Mouse (Mus musculus): ENCODE measurements around the gene Zfp870. TPM values are rescaled to one million over a fixed set of nuclear protein-coding genes. Genes with fewer than 3 reads are reported as not detected.
A peak's percentile ranks its signal among the peaks of the same experiment; 100 is the strongest.

The Zfp870 gene
- total RNA-seq (2014; fragmentation: Nextera tagmentation) (2.3 and 6.2 TPM in 2 replicates), total RNA-seq (2017) (2.5 and 5.9 TPM in 2 replicates)

DNA sequence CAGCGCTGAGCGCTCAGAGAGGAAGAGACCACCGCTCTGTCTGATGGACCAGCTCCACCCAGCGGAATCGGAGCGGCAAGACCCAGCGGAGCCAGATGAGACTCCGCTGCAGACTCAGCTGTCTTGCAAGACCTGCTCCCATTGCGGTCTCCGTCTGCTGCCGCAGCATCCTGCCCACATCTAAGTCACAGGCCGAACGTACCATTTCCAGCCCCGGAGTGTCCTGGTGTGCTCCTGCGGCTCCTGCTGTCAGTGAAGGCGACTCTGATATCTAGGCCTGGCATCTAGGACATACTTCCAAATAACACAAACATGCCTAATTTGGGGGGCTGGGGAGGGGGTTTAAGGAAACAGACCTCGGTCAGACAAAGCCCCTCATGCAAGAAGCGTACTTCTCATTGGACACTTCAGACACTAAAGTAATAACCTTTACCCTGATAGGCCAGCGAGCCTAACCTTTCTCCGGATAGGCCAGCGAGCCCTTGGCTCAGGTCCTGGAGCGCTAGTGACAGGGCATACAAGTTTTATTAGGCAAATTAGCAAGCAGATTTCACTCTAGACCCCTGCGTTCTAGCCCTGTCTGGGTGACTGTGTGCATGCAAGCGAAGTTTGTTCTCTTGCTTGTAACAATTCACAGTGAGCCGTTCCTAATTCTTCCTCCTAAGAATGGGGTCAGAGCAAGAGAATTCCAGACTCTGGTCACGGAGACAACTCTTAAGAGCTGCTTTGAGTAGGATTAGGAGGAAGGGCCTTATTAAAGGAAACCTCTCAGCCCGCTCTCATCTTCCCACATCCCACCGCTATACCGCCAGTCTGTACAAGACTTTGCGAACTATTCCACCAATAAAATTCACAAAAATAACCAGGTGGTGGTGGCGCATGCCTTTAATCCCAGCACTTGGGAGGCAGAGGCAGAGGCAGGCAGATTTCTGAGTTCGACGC is at the start of gene Zfp870:
Gene Zfp870, minus strand, starts transcription at position 404 of the 942 bp plus-strand sequence.
- peak; percentile 98 for ATAC-seq (replicated peaks; ENCODE audit: poor library complexity, severe bottlenecking)

- no peak for ATAC-seq (replicated peaks; ENCODE audit: poor library complexity, severe bottlenecking)
Observed at GRCm38 (mm10) chr17:32939831-32940230, 48.4 kb upstream of the Zfp870 start.

GRCm38 (mm10) chr17:32927803-32928202 is 36.4 kb upstream of the Zfp870 start:
- no peak for ATAC-seq (replicated peaks; ENCODE audit: poor library complexity, severe bottlenecking)

- peak; percentile 86 for ATAC-seq (replicated peaks; ENCODE audit: poor library complexity, severe bottlenecking)
Observed at GRCm38 (mm10) chr17:32924658-32925312, 33.3 kb upstream of the Zfp870 start.

DNA sequence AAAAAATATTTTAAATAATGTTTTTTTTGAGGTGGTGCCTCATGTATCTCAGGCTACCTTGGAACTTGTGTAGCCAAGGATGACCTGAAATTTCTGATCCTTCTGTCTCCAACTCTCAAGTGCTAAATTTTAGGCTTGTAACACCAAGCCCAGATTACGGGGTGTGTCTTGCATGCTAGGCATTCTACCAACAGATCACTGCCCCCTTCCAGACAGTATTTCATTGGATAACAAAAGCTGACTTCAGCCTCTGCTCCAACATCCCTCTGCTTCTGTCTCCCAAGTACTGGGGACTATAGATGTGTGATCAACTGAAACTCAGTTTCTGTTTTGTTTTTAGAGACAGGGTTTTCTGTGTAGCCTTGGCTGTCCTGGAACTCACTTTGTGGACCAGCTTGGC is 32.2 kb upstream of the Zfp870 start:
- ATAC-seq (replicated peaks; ENCODE audit: poor library complexity, severe bottlenecking) = no peak

DNA sequence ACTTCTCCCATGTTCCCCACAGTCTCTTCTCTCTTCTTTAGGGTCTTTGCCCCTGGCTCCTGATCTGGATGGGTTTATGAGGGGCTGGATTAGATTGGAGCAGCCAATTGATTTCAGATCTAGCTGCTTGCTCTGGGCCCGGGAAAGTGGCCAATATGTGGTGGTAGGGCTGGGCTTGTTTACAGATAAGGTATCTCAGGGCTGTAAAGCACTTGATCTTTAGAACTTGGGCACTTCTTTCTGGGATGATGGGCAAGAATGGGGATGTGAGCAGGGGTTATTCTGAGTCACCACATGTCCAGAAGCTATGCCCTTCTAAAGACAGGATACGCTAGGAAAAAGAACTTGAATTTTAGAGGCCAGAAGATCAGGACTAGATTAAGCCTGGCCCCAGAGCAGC is 27.7 kb upstream of the Zfp870 start:
- no peak for ATAC-seq (replicated peaks; ENCODE audit: poor library complexity, severe bottlenecking)

DNA sequence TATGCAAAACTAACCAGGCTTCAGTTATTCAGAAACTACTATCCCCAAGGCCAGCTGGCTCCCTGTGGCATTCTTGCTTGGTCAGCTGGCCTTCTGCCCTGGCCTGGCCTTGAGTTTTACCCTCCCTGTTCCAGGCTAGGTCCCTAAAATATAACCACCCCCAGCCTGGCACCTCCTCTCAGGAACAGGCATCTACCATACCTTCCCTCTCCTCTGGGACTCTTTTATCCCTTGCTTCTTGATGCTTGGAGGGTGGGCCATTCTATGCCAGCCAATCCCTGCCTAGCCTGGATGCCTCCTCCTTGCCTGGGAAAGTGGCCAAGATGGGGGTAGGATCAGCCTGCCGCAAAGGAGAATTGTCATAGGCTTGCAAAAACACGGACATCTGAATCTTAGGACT is 25.7 kb upstream of the Zfp870 start, which contains the start of gene Cyp4f14:
Gene Cyp4f14, minus strand, starts transcription at position 212 of the 400 bp plus-strand sequence.
- ATAC-seq (replicated peaks; ENCODE audit: poor library complexity, severe bottlenecking) = no peak

DNA sequence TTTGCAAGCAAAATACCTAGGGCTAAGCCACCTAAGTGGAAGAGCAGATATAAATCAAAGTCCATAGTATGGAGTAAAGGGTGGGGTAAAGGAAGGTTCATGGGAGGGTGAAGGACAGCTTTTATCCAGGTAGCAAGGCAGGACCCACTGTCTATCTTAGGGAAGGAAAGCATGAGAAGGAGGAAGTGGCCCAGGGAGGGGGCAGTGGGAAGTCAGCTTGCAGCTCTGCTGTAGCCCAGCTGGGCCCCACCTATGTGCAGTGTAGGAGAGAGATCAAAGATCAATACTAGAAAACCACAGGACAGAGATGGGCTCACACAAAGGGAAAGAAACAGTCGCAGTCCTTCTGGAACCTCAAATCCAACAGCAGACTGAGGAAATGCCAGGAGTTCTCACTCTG is 24.6 kb upstream of the Zfp870 start:
- ATAC-seq (replicated peaks; ENCODE audit: poor library complexity, severe bottlenecking) = 0 out of 2 replicates have a peak, but pooled peaks have one; percentile 30

GRCm38 (mm10) chr17:32906172-32906571 is 14.7 kb upstream of the Zfp870 start:
- ATAC-seq (replicated peaks; ENCODE audit: poor library complexity, severe bottlenecking) = no peak

GRCm38 (mm10) chr17:32905239-32905638 is 13.8 kb upstream of the Zfp870 start:
- ATAC-seq (replicated peaks; ENCODE audit: poor library complexity, severe bottlenecking) = peak; percentile 73

DNA sequence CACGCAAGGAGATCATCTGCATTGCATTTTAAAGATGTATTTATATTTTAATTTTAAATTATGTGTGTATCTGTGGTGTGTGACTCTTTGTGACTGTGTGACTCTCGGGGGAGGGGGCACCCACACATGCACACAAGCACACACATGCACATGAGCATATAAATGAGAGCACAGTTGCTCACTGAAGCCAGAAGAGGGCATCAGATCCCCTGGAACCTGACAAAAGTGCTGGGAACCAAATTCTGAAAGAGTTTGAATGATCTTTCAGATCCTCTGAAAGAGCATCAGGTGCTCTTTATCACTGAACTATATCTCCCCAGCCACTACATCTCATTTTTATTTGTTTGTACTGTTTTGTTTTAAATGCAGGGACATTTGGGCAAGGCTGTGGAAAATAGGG is 13.0 kb upstream of the Zfp870 start:
- ATAC-seq (replicated peaks; ENCODE audit: poor library complexity, severe bottlenecking) = no peak

DNA sequence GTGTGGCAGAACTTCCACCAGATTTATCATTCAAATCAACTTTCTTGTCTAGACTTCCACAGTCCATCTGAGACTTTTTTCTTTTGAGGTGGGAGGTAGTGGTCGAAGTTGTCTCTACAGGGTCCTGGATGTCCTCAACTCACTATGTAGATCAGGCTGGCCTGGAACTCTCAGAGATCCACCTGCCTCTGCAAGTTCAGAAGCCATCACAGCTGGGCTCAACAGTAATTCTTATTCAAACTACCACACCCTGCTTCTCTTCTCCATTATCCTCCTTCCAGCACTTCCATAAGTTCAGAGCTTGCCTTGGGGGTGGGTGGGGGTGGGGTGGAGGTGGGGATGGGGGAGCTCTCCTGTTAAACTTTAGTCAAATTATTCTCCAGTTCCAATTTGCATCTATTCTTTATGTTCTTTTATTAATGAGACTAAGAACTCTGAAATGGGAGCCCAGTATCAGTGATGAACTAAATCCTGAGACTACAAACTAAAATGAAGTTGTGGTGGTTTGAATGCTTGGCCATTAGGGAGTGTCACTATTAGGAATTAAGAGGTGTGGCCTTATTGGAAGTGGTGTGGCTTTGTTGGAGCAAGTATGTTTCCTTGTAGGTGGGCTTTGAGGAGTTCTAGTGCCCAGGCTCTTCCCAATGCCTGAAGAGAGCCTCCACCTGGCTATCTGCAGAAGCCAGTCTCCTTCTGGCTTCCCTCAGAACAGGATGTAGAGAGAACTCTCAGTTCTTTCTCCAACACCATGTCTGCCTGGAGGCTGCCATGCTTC is 10.5 kb upstream of the Zfp870 start:
- no peak for ATAC-seq (replicated peaks; ENCODE audit: poor library complexity, severe bottlenecking)

DNA sequence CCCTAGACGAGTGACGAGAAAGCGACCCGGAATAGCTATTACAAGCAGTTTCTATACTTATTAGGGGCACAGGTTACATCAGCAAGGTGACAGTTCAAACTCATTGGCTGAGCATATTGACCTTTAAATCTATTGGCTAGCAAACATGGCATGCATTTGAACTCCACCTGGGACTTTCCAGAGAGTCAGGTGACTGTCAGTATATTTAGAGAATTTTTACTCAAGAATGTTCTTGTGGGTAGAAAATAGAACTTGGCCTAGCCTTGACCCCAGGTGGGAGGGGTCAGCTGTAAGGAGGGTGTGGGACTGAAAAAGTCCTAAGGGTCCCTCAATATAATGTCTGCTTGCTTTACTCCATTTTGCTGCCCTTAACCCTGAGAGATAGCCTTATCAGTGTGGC is 4.0 kb upstream of the Zfp870 start:
- no peak for ATAC-seq (replicated peaks; ENCODE audit: poor library complexity, severe bottlenecking)

DNA sequence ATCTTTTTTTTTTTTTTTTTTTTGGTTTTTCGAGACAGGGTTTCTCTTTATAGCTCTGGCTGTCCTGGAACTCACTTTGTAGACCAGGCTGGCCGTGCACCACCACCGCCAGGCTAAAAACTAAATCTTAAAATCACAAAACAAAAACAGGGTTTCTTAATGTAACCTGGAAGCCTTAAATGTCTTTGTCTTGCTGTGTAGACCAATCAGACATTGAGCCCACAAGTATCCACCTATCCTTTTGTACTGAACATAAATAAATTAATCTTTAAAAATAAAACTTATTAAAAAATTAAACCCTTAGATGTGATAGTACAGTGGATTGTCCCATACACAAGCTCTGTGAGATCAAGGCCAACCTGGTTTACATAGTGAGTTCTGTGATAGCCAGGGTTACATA is 2.5 kb upstream of the Zfp870 start:
- no peak for ATAC-seq (replicated peaks; ENCODE audit: poor library complexity, severe bottlenecking)

- ATAC-seq (replicated peaks; ENCODE audit: poor library complexity, severe bottlenecking) = no peak; the same call in 1 of the 2 replicates
Observed at GRCm38 (mm10) chr17:32890852-32891238, 597 bp downstream of the Zfp870 start.

GRCm38 (mm10) chr17:32889611-32890010 is 1.8 kb downstream of the Zfp870 start:
- ATAC-seq (replicated peaks; ENCODE audit: poor library complexity, severe bottlenecking) = no peak

DNA sequence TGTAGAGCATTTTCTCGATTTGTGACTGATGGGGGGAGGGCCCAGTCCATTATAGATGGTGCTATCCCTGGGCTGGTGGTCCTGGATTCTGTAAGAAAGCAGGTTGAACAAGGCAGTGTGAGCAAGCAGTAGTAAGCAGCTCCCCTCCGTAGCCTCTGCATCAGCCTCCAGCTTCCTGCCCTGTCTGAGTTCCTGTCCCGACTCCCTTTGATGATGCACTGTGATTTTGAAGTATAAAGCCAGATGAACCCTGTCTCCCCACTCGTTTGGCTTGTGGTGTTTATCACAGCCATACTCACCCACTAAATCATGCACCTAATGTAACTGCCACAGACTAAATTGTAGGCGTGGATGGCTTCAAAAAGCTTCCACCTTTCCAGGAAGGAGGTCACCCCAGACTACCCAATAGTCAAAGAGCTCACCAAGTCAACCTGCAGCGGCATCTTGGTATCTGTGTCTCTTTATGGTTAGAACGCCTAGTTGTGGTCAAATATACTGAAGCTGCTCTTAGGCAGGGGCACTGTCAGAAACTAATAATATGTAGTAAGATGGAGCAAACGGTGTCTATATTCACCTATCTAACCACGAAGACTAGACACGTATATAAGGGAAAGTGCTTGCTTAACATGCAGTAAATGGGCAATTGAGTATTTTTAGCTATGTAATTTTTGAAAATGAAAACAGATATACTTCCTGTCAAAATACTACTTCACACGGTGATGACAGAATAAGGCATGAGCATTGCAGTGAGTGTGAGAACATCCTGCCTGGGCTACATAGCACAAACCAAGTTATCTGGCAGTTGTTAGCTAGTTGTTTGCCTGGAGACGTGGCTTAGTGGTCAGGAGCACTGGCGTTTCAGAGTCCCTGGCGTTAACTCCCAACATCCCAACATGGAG is 10.9 kb downstream of the Zfp870 start:
- ATAC-seq (replicated peaks; ENCODE audit: poor library complexity, severe bottlenecking) = no peak

- ATAC-seq (replicated peaks; ENCODE audit: poor library complexity, severe bottlenecking) = no peak
Observed at GRCm38 (mm10) chr17:32878773-32879172, 12.7 kb downstream of the Zfp870 start.

- ATAC-seq (replicated peaks; ENCODE audit: poor library complexity, severe bottlenecking) = no peak
Observed at GRCm38 (mm10) chr17:32877471-32878171, 13.8 kb downstream of the Zfp870 start.
